In genomic region chr9:48972494-48972893, GRCm38 (mm10) we compare ENCODE assay signal across 9 mouse cellular contexts. TPM values are rescaled to one million over a fixed set of nuclear protein-coding genes. Genes with fewer than 3 reads are reported as not detected.
A peak's percentile ranks its signal among the peaks of the same experiment; 100 is the strongest.
DNase-seq lines count a peak whose midpoint lies in the region; ATAC-seq and TF ChIP-seq lines count a peak whose summit lies in the region.
"Had no signal": no experiment of that assay in that cellular context is flagged by ENCODE, and none has a peak within 500 bp of the region (broad histone marks: within the 10 kb centered on the region; RNA-seq: fewer than 3 reads in every experiment).

No protein-coding gene starts in this region.

- H3K27ac ChIP-seq in cerebellum, adult 2 months (ENCODE audit: insufficient read depth, low read length), result no peak overlapping the region
- H3K27ac ChIP-seq in midbrain, embryonic 10.5 days (replicated peaks), result no peak overlapping the region
- no peak overlapping the region for H3K27ac ChIP-seq in midbrain, embryonic 13.5 days
- H3K27ac ChIP-seq: heart, embryonic 15.5 days had no signal

- no peaks in the 10 kb centered on the region for H3K9me3 ChIP-seq in midbrain, embryonic 10.5 days (replicated peaks)
- H3K9me3 ChIP-seq in midbrain, embryonic 13.5 days, result no peaks in the 10 kb centered on the region
- H3K9me3 ChIP-seq: heart, embryonic 15.5 days had no signal

- TF ChIP-seq CTCF in cerebellum, adult 2 months (IDR thresholded peaks at IDR 0.05; ENCODE audit: borderline replicate concordance, insufficient read depth, low read depth, low read length), result peak; percentile 74

- H3K4me3 ChIP-seq in cerebellum, adult 2 months (replicated peaks; ENCODE audit: insufficient read depth, low read depth, low read length), result no peak overlapping the region
- no peak overlapping the region for H3K4me3 ChIP-seq in midbrain, embryonic 10.5 days
- no peak overlapping the region for H3K4me3 ChIP-seq in midbrain, embryonic 13.5 days (replicated peaks)
- H3K4me3 ChIP-seq: heart, embryonic 15.5 days had no signal

- TF ChIP-seq POLR2A in cerebellum, adult 2 months (IDR thresholded peaks at IDR 0.05; ENCODE audit: borderline replicate concordance, insufficient read depth, low read length), result no peak

- H3K4me2 ChIP-seq in midbrain, embryonic 13.5 days (replicated peaks), result no peak overlapping the region
- H3K4me2 ChIP-seq: heart, embryonic 15.5 days had no signal

- peak in 1 of 2 experiments; percentile 32 for DNase-seq in cerebellum, adult 2 months
- no peak for DNase-seq in cerebellum, adult 11-12 months
- DNase-seq in midbrain, embryonic 10.5 days (ENCODE audit: low spot score), result peak; percentile 54
- DNase-seq in cerebellum, postnatal 25 days, result peak; percentile 37 to 71
- peak; percentile 53 for DNase-seq in kidney, postnatal 14 days
- DNase-seq in lung, postnatal 36 days, result peak; percentile 64
- DNase-seq in Muller cell, postnatal 12 days (ENCODE audit: inconsistent ontology term), result no peak

- no peaks in the 10 kb centered on the region for H3K36me3 ChIP-seq in midbrain, embryonic 10.5 days
- no peaks in the 10 kb centered on the region for H3K36me3 ChIP-seq in midbrain, embryonic 13.5 days
- H3K36me3 ChIP-seq: heart, embryonic 15.5 days had no signal

- H3K27me3 ChIP-seq in cerebellum, adult 2 months (ENCODE audit: control insufficient read depth, insufficient read depth, low read length), result no peaks in the 10 kb centered on the region
- no peaks in the 10 kb centered on the region for H3K27me3 ChIP-seq in midbrain, embryonic 10.5 days (ENCODE audit: low read depth, poor library complexity, severe bottlenecking)
- H3K27me3 ChIP-seq in midbrain, embryonic 13.5 days, result no peaks in the 10 kb centered on the region
- H3K27me3 ChIP-seq: heart, embryonic 15.5 days had no signal

- H3K4me1 ChIP-seq in cerebellum, adult 2 months (ENCODE audit: control insufficient read depth, insufficient read depth, low read length), result no peaks in the 10 kb centered on the region
- no peaks in the 10 kb centered on the region for H3K4me1 ChIP-seq in midbrain, embryonic 10.5 days
- no peaks in the 10 kb centered on the region for H3K4me1 ChIP-seq in midbrain, embryonic 13.5 days (replicated peaks)
- H3K4me1 ChIP-seq: heart, embryonic 15.5 days had no signal

- WGBS in cerebellum, adult 2 months, result 33% methylated on average over 3 of the region's 3 CpGs
- 33% methylated on average over 3 of the region's 3 CpGs for WGBS in midbrain, embryonic 10.5 days
- WGBS in midbrain, embryonic 13.5 days, result 31% methylated on average over 3 of the region's 3 CpGs

- H3K9ac ChIP-seq in midbrain, embryonic 13.5 days (replicated peaks), result no peak overlapping the region
- H3K9ac ChIP-seq: heart, embryonic 15.5 days had no signal

- ATAC-seq in midbrain, embryonic 13.5 days, result no peak

RNA-seq across cellular contexts. Expression of gene Htr3b, which starts 7.7 kb away (rescaled TPM):
- polyA plus RNA-seq in cerebellum, adult 2 months (2012; rRNA removed), result not detected in 2 replicates
- polyA plus RNA-seq in midbrain, embryonic 10.5 days (2016; fragmentation: Nextera tagmentation; extraction: Ambion mirVana), result 0.07 and 0.09 TPM in 2 replicates
- polyA plus RNA-seq in midbrain, embryonic 13.5 days (2015; fragmentation: Nextera tagmentation; extraction: Ambion mirVana), result not detected in 2 replicates
- polyA plus RNA-seq: heart, embryonic 15.5 days had no signal

RNA-seq across cellular contexts. Expression of gene Usp28, which starts 12.7 kb away (rescaled TPM):
- 78.3 and 94.3 TPM in 2 replicates for polyA plus RNA-seq in cerebellum, adult 2 months (2012; rRNA removed)
- polyA plus RNA-seq in midbrain, embryonic 10.5 days (2016; fragmentation: Nextera tagmentation; extraction: Ambion mirVana), result 53.3 and 55.7 TPM in 2 replicates
- 34.7 and 40.4 TPM in 2 replicates for polyA plus RNA-seq in midbrain, embryonic 13.5 days (2015; fragmentation: Nextera tagmentation; extraction: Ambion mirVana)

Comparison
In these comparisons a context has a peak if more than half of its experiments do, and no peak if none do; other contexts are left out.
1. DNase-seq: peak in midbrain, embryonic 10.5 days (single experiment), cerebellum, postnatal 25 days (2 of 2), kidney, postnatal 14 days (single experiment) and lung, postnatal 36 days (single experiment); none in cerebellum, adult 11-12 months (single experiment) and Muller cell, postnatal 12 days (single experiment).